Mouse (Mus musculus) forebrain, embryonic 10.5 days (tissue): ENCODE data around the gene Polrmt. TPM values are rescaled to one million over a fixed set of nuclear protein-coding genes. Genes with fewer than 3 reads are reported as not detected.
A peak's percentile ranks its signal among the peaks of the same experiment; 100 is the strongest.

Source experiments
- DNase-seq: peaks from one replicate; pipeline ENCODE4 v3.0.0-alpha.2; 2017; ENCODE audit warnings: low spot score; ENCODE audit errors: extremely low spot score
- H3K27ac ChIP-seq: fragments of 300-500 bp; sonication (generic); 2 replicates; pipeline ENCODE4 v1.5.1; 2016; ENCODE audit warnings: mild to moderate bottlenecking
- H3K27me3 ChIP-seq: fragments of 300-500 bp; sonication (generic); 2 replicates; pipeline ENCODE4 v1.6.1; 2016; ENCODE audit warnings: mild to moderate bottlenecking; ENCODE audit not compliant: poor library complexity, severe bottlenecking
- H3K36me3 ChIP-seq: fragments of 300-500 bp; sonication (generic); replicated peaks from 2 replicates; pipeline ENCODE4 v1.6.1; 2016; ENCODE audit warnings: mild to moderate bottlenecking, moderate library complexity
- H3K4me1 ChIP-seq: fragments of 300-500 bp; sonication (generic); 2 replicates; pipeline ENCODE4 v1.6.1; 2016
- H3K4me3 ChIP-seq: fragments of 300-500 bp; sonication (generic); 2 replicates; pipeline ENCODE4 v1.5.1; 2016; ENCODE audit warnings: mild to moderate bottlenecking, moderate library complexity
- H3K9me3 ChIP-seq: fragments of 300-500 bp; sonication (generic); 2 replicates; pipeline ENCODE4 v1.6.1; 2016; ENCODE audit warnings: mild to moderate bottlenecking, moderate library complexity
- WGBS: fragments of 180-500 bp; shearing (Covaris S2); methylation state at CpG from one replicate; pipeline ENCODE4 v1.1.7; 2016; 5-methylcytosine and 5-hydroxymethylcytosine counted together
- polyA plus RNA-seq: library from polyadenylated mRNA; unstranded; fragments of >200 nt; fragmentation: Nextera tagmentation; extraction: Ambion mirVana; gene quantifications from 2 replicates; pipeline ENCODE4 v1.2.1, GENCODE M21; 2016

The Polrmt gene
- 50.9 and 52.9 TPM in 2 replicates for polyA plus RNA-seq

GRCm38 (mm10) chr10:79745898-79746773 lies at the start of gene Polrmt:
Polrmt (minus strand) TSS chr10:79746581.
- no peaks in the 10 kb centered on the region for H3K9me3 ChIP-seq
- peak within 1 kb of the TSS; percentile 70 for H3K4me3 ChIP-seq
- peaks cover 33% of the 10 kb centered on the region for H3K36me3 ChIP-seq
- WGBS = 4% methylated on average over 38 of the region's 38 CpGs
- peak within 1 kb of the TSS; percentile 80 for H3K27ac ChIP-seq
- no peaks in the 10 kb centered on the region for H3K27me3 ChIP-seq
- H3K4me1 ChIP-seq = peaks cover 20% of the 10 kb centered on the region
- DNase-seq = peak; percentile 95

GRCm38 (mm10) chr10:79795905-79796304 lies 49.5 kb upstream of the Polrmt start:
- Histone ChIP-seq H3K9me3 (no peaks in the 10 kb centered on the region), H3K27ac (no peak overlapping the region), H3K27me3 (0 out of 2 replicates have a peak, but pooled peaks cover 6% of the 10 kb centered on the region), H3K36me3 (peaks cover 27% of the 10 kb centered on the region), H3K4me3 (peak overlapping the region; percentile 14; the same call in 1 of the 2 replicates), H3K4me1 (peaks cover 50% of the 10 kb centered on the region)
- DNase-seq = no peak
- WGBS = 95% methylated on average over 3 of the region's 3 CpGs

- peak overlapping the region; percentile 97 for H3K27ac ChIP-seq
- WGBS = 6% methylated on average over 10 of the region's 10 CpGs
- peaks cover 42% of the 10 kb centered on the region for H3K4me1 ChIP-seq
- no peak for DNase-seq
- no peaks in the 10 kb centered on the region for H3K9me3 ChIP-seq
- peaks cover 16% of the 10 kb centered on the region for H3K36me3 ChIP-seq
- peak overlapping the region; percentile 88 for H3K4me3 ChIP-seq
- H3K27me3 ChIP-seq = 0 out of 2 replicates have a peak, but pooled peaks cover 6% of the 10 kb centered on the region
Observed at GRCm38 (mm10) chr10:79794491-79794931, 48.1 kb upstream of the Polrmt start.

DNA sequence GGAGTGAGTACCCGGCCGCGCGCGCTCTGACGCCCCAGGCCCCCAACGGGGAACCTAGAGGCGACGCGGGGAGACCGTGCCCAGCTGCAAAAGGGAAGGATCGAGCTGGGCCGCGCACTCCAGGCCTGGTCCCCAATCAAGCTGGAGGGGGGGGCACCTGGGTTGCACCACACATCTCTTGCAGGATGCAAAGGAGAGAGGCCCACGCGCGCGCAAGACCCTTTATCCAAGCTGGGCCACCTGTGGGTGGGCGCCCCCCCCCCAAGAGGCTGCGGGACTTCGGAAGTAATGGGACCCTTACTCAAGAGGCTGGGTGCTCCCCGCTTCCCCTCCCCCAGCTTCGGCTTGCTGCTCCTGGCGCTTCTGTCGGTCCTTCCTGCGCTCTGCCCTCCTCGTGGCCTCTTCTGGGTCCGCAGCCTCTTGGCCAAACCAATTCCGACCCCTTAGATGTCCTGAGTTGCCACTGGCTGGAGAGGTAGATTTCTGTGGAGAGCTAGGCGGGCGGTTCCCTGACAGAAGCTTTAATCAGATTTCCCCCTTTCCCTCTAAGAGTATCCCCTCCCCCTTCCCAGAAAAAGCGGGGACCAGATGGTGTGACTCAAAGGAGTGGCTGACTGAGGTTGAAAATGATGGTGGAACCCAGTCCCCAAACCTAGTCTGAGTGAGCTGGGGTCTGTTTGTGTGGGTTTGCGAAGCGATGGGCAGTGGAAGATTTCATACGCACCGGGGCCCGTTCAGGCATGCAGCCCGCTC lies 47.5 kb upstream of the Polrmt start:
- DNase-seq = peak; percentile 63
- Histone ChIP-seq H3K4me1 (peaks cover 42% of the 10 kb centered on the region), H3K9me3 (no peaks in the 10 kb centered on the region), H3K4me3 (peak overlapping the region; percentile 88), H3K27me3 (0 out of 2 replicates have a peak, but pooled peaks cover 6% of the 10 kb centered on the region), H3K27ac (peak overlapping the region; percentile 97), H3K36me3 (peaks cover 12% of the 10 kb centered on the region)
- 2% methylated on average over 37 of the region's 38 CpGs for WGBS

DNA sequence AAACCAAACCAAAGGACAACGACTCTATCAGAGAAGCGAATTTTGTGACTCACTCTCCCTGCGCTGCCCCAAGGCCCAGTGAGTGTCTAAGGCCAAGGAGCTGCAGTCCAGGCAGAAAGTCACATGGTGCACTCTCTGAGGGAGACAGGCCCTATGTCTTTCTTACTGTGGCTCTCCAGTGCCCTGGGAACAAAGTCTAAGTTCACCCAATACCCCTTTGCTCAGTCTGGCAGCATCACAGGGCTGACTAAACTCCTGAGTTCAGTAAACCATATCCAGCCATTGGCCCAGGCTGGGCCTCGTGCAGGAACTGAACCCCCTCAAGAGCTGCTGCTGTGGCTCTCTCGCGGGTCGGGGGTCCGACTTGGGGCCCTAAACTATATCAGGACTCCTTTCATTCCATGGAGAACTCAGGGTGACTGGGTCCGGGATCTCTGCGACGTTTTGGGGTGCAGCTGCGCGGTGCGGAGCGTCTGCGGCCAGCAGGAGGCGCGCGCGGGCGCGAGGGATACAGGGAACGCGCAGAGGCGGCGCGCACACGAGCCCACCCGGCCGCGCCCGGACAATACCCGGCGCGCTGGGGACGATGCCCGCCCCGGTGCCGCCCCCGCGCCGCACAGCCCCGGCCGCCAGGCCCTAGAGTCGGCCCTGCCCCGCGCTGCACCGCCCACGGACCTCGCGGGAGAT lies 46.8 kb upstream of the Polrmt start, which contains the start of gene Palm:
Gene Palm (plus strand): TSS at position 522 of the 687 bp plus-strand sequence.
- WGBS = 5% methylated on average over 49 of the region's 51 CpGs
- peak; percentile 72 for DNase-seq
- Histone ChIP-seq H3K4me3 (peak within 1 kb of the TSS; percentile 88), H3K27ac (peak within 1 kb of the TSS; percentile 97), H3K27me3 (0 out of 2 replicates have a peak, but pooled peaks cover 6% of the 10 kb centered on the region), H3K4me1 (peaks cover 42% of the 10 kb centered on the region), H3K36me3 (peaks cover 12% of the 10 kb centered on the region), H3K9me3 (no peaks in the 10 kb centered on the region)

GRCm38 (mm10) chr10:79792339-79793040 lies 46.1 kb upstream of the Polrmt start:
- H3K27ac ChIP-seq = peak overlapping the region; percentile 97; the same call in 1 of the 2 replicates
- 0 out of 2 replicates have a peak, but pooled peaks cover 7% of the 10 kb centered on the region for H3K27me3 ChIP-seq
- peaks cover 41% of the 10 kb centered on the region for H3K4me1 ChIP-seq
- 83% methylated on average over 5 of the region's 5 CpGs for WGBS
- peaks cover 12% of the 10 kb centered on the region for H3K36me3 ChIP-seq
- H3K4me3 ChIP-seq = peak overlapping the region; percentile 88
- no peaks in the 10 kb centered on the region for H3K9me3 ChIP-seq
- no peak for DNase-seq

DNA sequence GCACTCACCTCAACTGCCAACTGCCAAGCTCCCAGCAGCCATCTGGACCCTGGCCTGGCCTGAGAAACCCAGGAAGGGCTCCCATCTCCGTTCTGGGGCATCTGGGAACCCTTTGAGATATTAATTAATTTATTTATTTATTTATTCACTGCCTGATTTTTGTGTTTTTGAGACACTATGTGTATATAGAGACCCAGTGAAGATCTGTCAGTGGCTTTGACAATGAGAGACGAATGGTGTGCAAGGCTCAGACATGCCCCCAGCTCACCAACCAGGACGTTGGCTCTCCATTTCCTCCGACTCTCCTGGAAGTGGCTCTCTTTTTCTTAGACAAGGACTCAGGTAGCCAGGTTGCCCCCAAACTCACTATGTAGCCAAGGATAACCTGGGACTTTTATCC lies 44.5 kb upstream of the Polrmt start, which contains the start of gene Prss57:
Gene Prss57 (minus strand): TSS at position 101 of the 400 bp plus-strand sequence.
- no peak within 1 kb of the TSS for H3K4me3 ChIP-seq
- no peak for DNase-seq
- 0 out of 2 replicates have a peak, but pooled peaks cover 11% of the 10 kb centered on the region for H3K27me3 ChIP-seq
- peaks cover 26% of the 10 kb centered on the region for H3K4me1 ChIP-seq
- H3K27ac ChIP-seq = no peak within 1 kb of the TSS
- peaks cover 2% of the 10 kb centered on the region for H3K36me3 ChIP-seq
- H3K9me3 ChIP-seq = no peaks in the 10 kb centered on the region
- whole genome bisulfite sequencing = 89% methylated on average over 4 of the region's 4 CpGs

- Histone ChIP-seq H3K4me3 (no peak overlapping the region), H3K27ac (no peak overlapping the region), H3K9me3 (no peaks in the 10 kb centered on the region), H3K27me3 (peaks cover 21% of the 10 kb centered on the region), H3K4me1 (peaks cover 19% of the 10 kb centered on the region), H3K36me3 (no peaks in the 10 kb centered on the region)
- no peak for DNase-seq
- 72% methylated on average over 2 of the region's 2 CpGs for WGBS
Observed at GRCm38 (mm10) chr10:79789581-79789980, 43.2 kb upstream of the Polrmt start.

- no peak overlapping the region for H3K4me3 ChIP-seq
- peaks cover 31% of the 10 kb centered on the region for H3K27me3 ChIP-seq
- no peaks in the 10 kb centered on the region for H3K36me3 ChIP-seq
- no peaks in the 10 kb centered on the region for H3K9me3 ChIP-seq
- WGBS = 39% methylated on average over 7 of the region's 7 CpGs
- DNase-seq = peak; percentile 75
- H3K4me1 ChIP-seq = peaks cover 13% of the 10 kb centered on the region
- H3K27ac ChIP-seq = no peak overlapping the region
Observed at GRCm38 (mm10) chr10:79788386-79789158, 42.2 kb upstream of the Polrmt start.

GRCm38 (mm10) chr10:79783920-79784800 lies 37.8 kb upstream of the Polrmt start:
- H3K4me3 ChIP-seq = no peak overlapping the region
- no peaks in the 10 kb centered on the region for H3K9me3 ChIP-seq
- WGBS = 40% methylated on average over 27 of the region's 27 CpGs
- H3K27ac ChIP-seq = no peak overlapping the region
- H3K4me1 ChIP-seq = peaks cover 34% of the 10 kb centered on the region
- no peaks in the 10 kb centered on the region for H3K36me3 ChIP-seq
- H3K27me3 ChIP-seq = peaks cover 66% of the 10 kb centered on the region
- DNase-seq = no peak
